In the genomic region with DNA sequence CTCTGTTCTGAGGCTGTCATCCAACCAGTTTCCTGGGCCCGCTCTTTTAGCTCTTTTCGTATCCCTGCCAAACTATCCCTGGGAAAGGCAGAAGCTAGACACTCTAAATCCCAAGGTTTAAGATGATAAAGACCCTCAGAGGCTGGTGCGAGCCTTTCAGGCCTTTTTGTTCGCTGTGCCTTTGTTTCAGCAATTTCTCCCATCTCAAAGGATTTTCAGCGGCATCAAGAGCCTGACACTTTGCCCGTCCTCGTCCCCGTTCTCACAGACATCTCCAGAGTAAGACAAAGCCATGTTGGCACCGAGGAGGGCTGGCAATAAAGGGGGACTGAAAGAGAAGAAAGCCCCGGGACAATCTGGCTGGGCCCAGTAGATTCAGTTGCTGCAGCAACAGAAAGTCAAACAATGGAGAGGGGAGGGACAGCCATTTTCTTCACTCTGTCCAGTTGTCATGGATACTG, we compare ENCODE assay signal across 12 mouse cellular contexts.
DNase-seq lines count a peak whose midpoint lies in the region; ATAC-seq lines count a peak whose summit lies in the region.
"Had no signal": no experiment of that assay in that cellular context is flagged by ENCODE, and none has a peak within 500 bp of the region (broad histone marks: within the 10 kb centered on the region; RNA-seq: fewer than 3 reads in every experiment).

No protein-coding gene starts in this region.

- H3K4me3 ChIP-seq in forebrain, embryonic 13.5 days, result no peak overlapping the region
- no peak overlapping the region for H3K4me3 ChIP-seq in neural tube, embryonic 15.5 days (replicated peaks)
- H3K4me3 ChIP-seq: embryonic facial prominence, embryonic 12.5 days had no signal

- no peak overlapping the region for H3K9ac ChIP-seq in forebrain, embryonic 13.5 days
- no peak overlapping the region for H3K9ac ChIP-seq in neural tube, embryonic 15.5 days (replicated peaks)
- H3K9ac ChIP-seq: embryonic facial prominence, embryonic 12.5 days had no signal

- DNase-seq in cerebellum, adult 8-10 months, result peak; percentile 8
- peak; percentile 70 to 78 for DNase-seq in layer of hippocampus, postnatal 14 days (ENCODE audit: low spot score in 2 of 2)
- no peak for DNase-seq in adrenal gland, postnatal 25 days
- no peak for DNase-seq in adipocyte (ENCODE audit: low spot score)
- DNase-seq in kidney, postnatal 10 days, result no peak
- DNase-seq: kidney, postnatal 4 days; lung, adult 2 months had no signal

- H3K36me3 ChIP-seq in forebrain, embryonic 13.5 days (ENCODE audit: poor library complexity, severe bottlenecking), result no peaks in the 10 kb centered on the region
- no peaks in the 10 kb centered on the region for H3K36me3 ChIP-seq in neural tube, embryonic 15.5 days
- H3K36me3 ChIP-seq: embryonic facial prominence, embryonic 12.5 days had no signal

- ATAC-seq in cerebellum, adult (ENCODE audit: insufficient number of reproducible peaks, low FRiP score, low TSS enrichment), result no peak
- peak; percentile 87 for ATAC-seq in forebrain, embryonic 13.5 days
- peak; percentile 94 for ATAC-seq in neural tube, embryonic 15.5 days (ENCODE audit: low FRiP score)

- H3K4me2 ChIP-seq in forebrain, embryonic 13.5 days, result no peak overlapping the region
- H3K4me2 ChIP-seq in neural tube, embryonic 15.5 days, result no peak overlapping the region
- H3K4me2 ChIP-seq: embryonic facial prominence, embryonic 12.5 days; heart, embryonic 11.5 days had no signal

- H3K27ac ChIP-seq in forebrain, embryonic 13.5 days, result peak overlapping the region; percentile 73
- peak overlapping the region; percentile 77 for H3K27ac ChIP-seq in neural tube, embryonic 15.5 days (replicated peaks)
- H3K27ac ChIP-seq: embryonic facial prominence, embryonic 12.5 days had no signal

- no peaks in the 10 kb centered on the region for H3K27me3 ChIP-seq in forebrain, embryonic 13.5 days
- no peaks in the 10 kb centered on the region for H3K27me3 ChIP-seq in neural tube, embryonic 15.5 days (replicated peaks)
- H3K27me3 ChIP-seq: embryonic facial prominence, embryonic 12.5 days had no signal

- peaks cover 31% of the 10 kb centered on the region for H3K4me1 ChIP-seq in forebrain, embryonic 13.5 days
- H3K4me1 ChIP-seq in neural tube, embryonic 15.5 days, result peaks cover 12% of the 10 kb centered on the region; the same call in 1 of the 2 replicates
- H3K4me1 ChIP-seq: embryonic facial prominence, embryonic 12.5 days had no signal

- H3K9me3 ChIP-seq in forebrain, embryonic 13.5 days (replicated peaks), result peaks cover 10% of the 10 kb centered on the region; the same call in 1 of the 2 replicates
- no peaks in the 10 kb centered on the region for H3K9me3 ChIP-seq in neural tube, embryonic 15.5 days (replicated peaks)
- H3K9me3 ChIP-seq: embryonic facial prominence, embryonic 12.5 days had no signal

- 7% methylated on average over 10 of the region's 10 CpGs for WGBS in forebrain, embryonic 13.5 days
- WGBS in neural tube, embryonic 15.5 days, result 17% methylated on average over 10 of the region's 10 CpGs

Comparison
In these comparisons a context has a peak if more than half of its experiments do, and no peak if none do; other contexts are left out.
1. DNase-seq: peak in cerebellum, adult 8-10 months (single experiment) and layer of hippocampus, postnatal 14 days (2 of 2); none in adrenal gland, postnatal 25 days (single experiment), adipocyte (single experiment) and kidney, postnatal 10 days (single experiment).